Mouse (Mus musculus): Measurements from ENCODE around the gene Gm45837. TPM values are rescaled to one million over a fixed set of nuclear protein-coding genes. Genes with fewer than 3 reads are reported as not detected.

Gene Gm45837
- polyA plus RNA-seq, 1 experiment from 2014 or later, result not detected

DNA sequence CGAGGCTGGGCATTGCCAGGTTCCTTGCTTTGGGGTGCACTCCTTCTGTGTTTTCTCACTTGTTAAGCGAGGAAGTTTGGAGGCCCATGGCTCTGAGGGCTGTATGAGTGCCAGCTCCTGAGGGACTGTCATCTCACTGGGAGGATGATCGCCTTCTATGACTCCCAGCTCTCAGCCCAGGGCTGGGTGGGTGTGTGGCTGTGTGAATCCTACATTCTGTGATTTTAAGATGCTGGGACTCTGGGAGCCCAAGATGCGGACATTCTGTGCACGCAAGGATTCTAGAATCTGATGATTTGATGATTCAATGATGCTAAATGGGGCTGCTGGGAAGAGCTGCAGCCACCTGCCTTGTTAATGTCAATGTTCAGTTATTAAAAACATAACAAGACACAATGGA, 46.6 kb downstream of the Gm45837 start:
- 76% methylated on average over 5 of the region's 5 CpGs for WGBS
- H3K4me3 ChIP-seq (replicated peaks), result no peak overlapping the region
- peaks cover 25% of the 10 kb centered on the region for H3K27me3 ChIP-seq
- H3K4me2 ChIP-seq, result no peak overlapping the region
- H3K9ac ChIP-seq (replicated peaks), result no peak overlapping the region
- no peak overlapping the region for H3K27ac ChIP-seq
- H3K36me3 ChIP-seq, result no peaks in the 10 kb centered on the region
- no peaks in the 10 kb centered on the region for H3K9me3 ChIP-seq
- peaks cover 5% of the 10 kb centered on the region; the same call in 1 of the 2 replicates for H3K4me1 ChIP-seq (replicated peaks)
- ATAC-seq (ENCODE audit: insufficient number of reproducible peaks, insufficient read depth, low FRiP score, low TSS enrichment, low read depth), result no peak

DNA sequence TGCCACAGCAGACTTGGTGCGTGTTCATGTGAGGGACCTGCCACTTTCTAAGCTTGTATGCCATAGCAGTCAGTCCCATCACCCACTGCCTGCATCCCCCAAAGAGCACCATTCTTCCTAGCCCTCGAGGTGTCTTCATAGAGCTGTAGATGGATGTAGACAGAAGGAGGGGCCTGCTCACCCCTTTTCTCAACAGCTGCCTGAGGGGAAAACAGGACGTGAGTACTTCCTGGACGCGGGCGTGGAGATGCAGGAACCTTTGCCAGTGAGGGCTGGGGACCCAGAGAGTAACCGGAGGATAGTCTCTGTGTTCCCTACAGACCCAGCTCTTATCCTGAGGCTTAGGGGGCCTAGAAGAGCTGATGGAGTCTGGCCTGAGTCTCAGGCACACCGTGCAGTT, 47.1 kb downstream of the Gm45837 start:
- no peak for ATAC-seq (ENCODE audit: insufficient number of reproducible peaks, insufficient read depth, low FRiP score, low TSS enrichment, low read depth)
- Histone ChIP-seq H3K4me1 (replicated peaks) (peaks cover 9% of the 10 kb centered on the region; the same call in 1 of the 2 replicates), H3K9ac (replicated peaks) (no peak overlapping the region), H3K4me2 (no peak overlapping the region), H3K27ac (no peak overlapping the region), H3K4me3 (replicated peaks) (no peak overlapping the region), H3K36me3 (no peaks in the 10 kb centered on the region), H3K27me3 (peaks cover 20% of the 10 kb centered on the region), H3K9me3 (no peaks in the 10 kb centered on the region)
- 68% methylated on average over 8 of the region's 8 CpGs for whole genome bisulfite sequencing

DNA sequence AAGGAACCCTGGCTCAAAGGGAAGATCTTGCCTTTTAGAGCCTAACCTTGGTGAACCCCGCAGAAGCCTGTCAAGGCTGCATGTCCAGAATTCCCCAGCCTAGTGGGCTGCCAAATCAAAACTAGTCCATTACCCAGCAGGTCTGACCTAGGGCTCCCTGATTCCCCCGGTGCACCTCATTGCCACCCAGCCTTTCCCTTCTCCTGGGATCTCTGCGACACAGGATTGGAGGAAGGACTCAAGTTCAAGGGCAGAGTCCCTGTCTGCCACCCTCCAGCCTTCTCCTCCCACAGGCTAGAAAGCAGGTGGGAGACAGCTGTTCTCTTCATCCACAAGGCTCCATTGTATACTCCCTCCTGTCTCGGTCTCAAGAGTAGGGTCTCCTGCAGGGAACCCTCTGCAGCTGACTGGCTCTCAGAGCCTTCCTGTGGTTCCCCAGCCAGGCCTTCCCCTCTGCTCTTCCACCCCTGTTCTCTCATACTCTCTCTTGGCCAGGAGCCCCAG, 47.6 kb downstream of the Gm45837 start:
- no peak for ATAC-seq (ENCODE audit: insufficient number of reproducible peaks, insufficient read depth, low FRiP score, low TSS enrichment, low read depth)
- no peak overlapping the region for H3K9ac ChIP-seq (replicated peaks)
- H3K4me1 ChIP-seq (replicated peaks), result peaks cover 9% of the 10 kb centered on the region; the same call in 1 of the 2 replicates
- H3K4me2 ChIP-seq, result no peak overlapping the region
- H3K27me3 ChIP-seq, result peaks cover 15% of the 10 kb centered on the region; the same call in 1 of the 2 replicates
- no peaks in the 10 kb centered on the region for H3K9me3 ChIP-seq
- H3K36me3 ChIP-seq, result no peaks in the 10 kb centered on the region
- H3K4me3 ChIP-seq (replicated peaks), result no peak overlapping the region
- 82% methylated on average over 4 of the region's 4 CpGs for WGBS
- H3K27ac ChIP-seq, result no peak overlapping the region

GRCm38 (mm10) chr7:101459305-101459813, 48.7 kb downstream of the Gm45837 start:
- peaks cover 9% of the 10 kb centered on the region; the same call in 1 of the 2 replicates for H3K4me1 ChIP-seq (replicated peaks)
- H3K4me2 ChIP-seq, result no peak overlapping the region
- WGBS, result 83% methylated on average over 9 of the region's 9 CpGs

DNA sequence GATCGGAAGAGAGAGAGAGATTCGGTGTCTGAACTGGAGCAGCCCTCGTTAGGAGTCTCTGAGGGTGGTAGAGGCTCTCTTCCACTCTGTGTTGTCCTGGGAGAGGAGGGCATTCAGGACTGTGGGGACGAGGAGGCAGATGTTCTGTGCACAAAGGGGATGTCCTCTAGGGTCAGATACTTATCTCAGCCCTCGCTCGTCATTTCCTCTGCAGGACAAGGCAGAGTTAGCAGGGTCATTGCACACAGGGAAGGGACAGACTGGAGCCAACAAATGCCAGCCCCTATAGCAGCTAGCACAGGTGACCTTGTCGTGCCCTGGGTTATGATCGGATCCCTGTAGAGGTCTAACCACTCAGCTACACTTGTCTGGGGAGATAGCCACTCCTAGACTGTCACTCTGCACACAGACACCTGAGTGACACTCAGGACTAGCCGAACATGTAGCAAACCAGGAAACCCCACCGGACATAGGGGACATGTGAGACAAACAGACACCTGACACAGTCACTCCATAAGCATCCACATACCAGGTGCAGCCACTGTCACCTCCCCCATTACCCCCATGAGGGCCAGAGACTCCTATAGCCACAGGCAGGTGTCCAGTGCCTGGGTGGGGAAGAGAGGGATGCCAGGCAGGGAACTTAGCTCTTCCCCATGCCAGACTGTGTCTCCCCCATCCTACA, 49.4 kb downstream of the Gm45837 start:
- peaks cover 9% of the 10 kb centered on the region; the same call in 1 of the 2 replicates for H3K4me1 ChIP-seq (replicated peaks)
- H3K27ac ChIP-seq, result no peak overlapping the region
- no peak overlapping the region for H3K4me2 ChIP-seq
- no peak overlapping the region for H3K9ac ChIP-seq (replicated peaks)
- H3K9me3 ChIP-seq, result no peaks in the 10 kb centered on the region
- peaks cover 10% of the 10 kb centered on the region; the same call in 1 of the 2 replicates for H3K27me3 ChIP-seq
- ATAC-seq (ENCODE audit: insufficient number of reproducible peaks, insufficient read depth, low FRiP score, low TSS enrichment, low read depth), result no peak
- no peak overlapping the region for H3K4me3 ChIP-seq (replicated peaks)
- 66% methylated on average over 10 of the region's 10 CpGs for WGBS
- no peaks in the 10 kb centered on the region for H3K36me3 ChIP-seq

More at GRCm38 (mm10) chr7:101459305-101459813, 48.7 kb downstream of the Gm45837 start:
- no peaks in the 10 kb centered on the region for H3K9me3 ChIP-seq
- no peak overlapping the region for H3K9ac ChIP-seq (replicated peaks)
- H3K27ac ChIP-seq, result no peak overlapping the region
- no peaks in the 10 kb centered on the region for H3K36me3 ChIP-seq
- peaks cover 10% of the 10 kb centered on the region; the same call in 1 of the 2 replicates for H3K27me3 ChIP-seq
- ATAC-seq (ENCODE audit: insufficient number of reproducible peaks, insufficient read depth, low FRiP score, low TSS enrichment, low read depth), result no peak
- H3K4me3 ChIP-seq (replicated peaks), result no peak overlapping the region

DNA sequence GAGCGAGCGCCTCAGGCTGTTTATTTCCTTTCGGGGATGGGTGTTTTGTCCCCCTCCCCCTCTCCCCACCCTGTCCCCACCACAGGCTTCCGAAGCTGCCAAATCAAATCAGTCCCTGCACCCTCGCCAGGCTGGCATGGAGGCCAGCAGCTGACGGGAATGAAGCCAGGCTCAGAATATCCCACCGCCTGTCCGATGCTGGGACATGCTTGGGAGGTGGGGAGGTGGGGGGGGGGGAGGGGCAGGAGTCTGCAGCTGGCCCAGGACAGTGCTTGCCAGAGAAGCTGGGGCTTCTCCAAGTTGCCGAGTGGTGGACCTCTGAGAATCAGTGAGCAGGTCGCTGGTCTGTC, 49.9 kb downstream of the Gm45837 start:
- ATAC-seq (ENCODE audit: insufficient number of reproducible peaks, insufficient read depth, low FRiP score, low TSS enrichment, low read depth), result no peak
- 41% methylated on average over 10 of the region's 10 CpGs for WGBS

GRCm38 (mm10) chr7:101461571-101461970, 50.9 kb downstream of the Gm45837 start:
- Histone ChIP-seq H3K9me3 (no peaks in the 10 kb centered on the region), H3K27me3 (no peaks in the 10 kb centered on the region; the same call in 1 of the 2 replicates), H3K4me2 (no peak overlapping the region), H3K36me3 (no peaks in the 10 kb centered on the region), H3K9ac (replicated peaks) (no peak overlapping the region), H3K4me3 (replicated peaks) (no peak overlapping the region), H3K4me1 (replicated peaks) (peaks cover 12% of the 10 kb centered on the region), H3K27ac (no peak overlapping the region)
- WGBS, result 85% methylated on average over 11 of the region's 11 CpGs
- no peak for ATAC-seq (ENCODE audit: insufficient number of reproducible peaks, insufficient read depth, low FRiP score, low TSS enrichment, low read depth)

More for the DNA sequence above, 49.9 kb downstream of the Gm45837 start:
- H3K27ac ChIP-seq, result no peak overlapping the region
- peaks cover 12% of the 10 kb centered on the region for H3K4me1 ChIP-seq (replicated peaks)
- H3K9me3 ChIP-seq, result no peaks in the 10 kb centered on the region
- no peak overlapping the region for H3K9ac ChIP-seq (replicated peaks)
- no peaks in the 10 kb centered on the region for H3K36me3 ChIP-seq
- no peak overlapping the region for H3K4me3 ChIP-seq (replicated peaks)
- no peak overlapping the region for H3K4me2 ChIP-seq
- H3K27me3 ChIP-seq, result peaks cover 9% of the 10 kb centered on the region; the same call in 1 of the 2 replicates

- Histone ChIP-seq H3K9me3 (no peaks in the 10 kb centered on the region), H3K9ac (replicated peaks) (no peak overlapping the region), H3K4me3 (replicated peaks) (no peak overlapping the region), H3K36me3 (no peaks in the 10 kb centered on the region), H3K27ac (no peak overlapping the region), H3K4me2 (no peak overlapping the region), H3K4me1 (replicated peaks) (peaks cover 12% of the 10 kb centered on the region), H3K27me3 (no peaks in the 10 kb centered on the region; the same call in 1 of the 2 replicates)
- WGBS, result 72% methylated on average over 14 of the region's 14 CpGs
- no peak for ATAC-seq (ENCODE audit: insufficient number of reproducible peaks, insufficient read depth, low FRiP score, low TSS enrichment, low read depth)
Observed at GRCm38 (mm10) chr7:101462327-101463068, 51.8 kb downstream of the Gm45837 start.

- no peaks in the 10 kb centered on the region for H3K9me3 ChIP-seq
- H3K4me1 ChIP-seq (replicated peaks), result peaks cover 12% of the 10 kb centered on the region
- H3K36me3 ChIP-seq, result no peaks in the 10 kb centered on the region
- H3K27ac ChIP-seq, result no peak overlapping the region
- no peak overlapping the region for H3K4me3 ChIP-seq (replicated peaks)
- H3K9ac ChIP-seq (replicated peaks), result no peak overlapping the region
- no peak overlapping the region for H3K4me2 ChIP-seq
- 77% methylated on average over 11 of the region's 11 CpGs for WGBS
- no peak for ATAC-seq (ENCODE audit: insufficient number of reproducible peaks, insufficient read depth, low FRiP score, low TSS enrichment, low read depth)
- no peaks in the 10 kb centered on the region; the same call in 1 of the 2 replicates for H3K27me3 ChIP-seq
Observed at GRCm38 (mm10) chr7:101463665-101464271, 53.1 kb downstream of the Gm45837 start.

DNA sequence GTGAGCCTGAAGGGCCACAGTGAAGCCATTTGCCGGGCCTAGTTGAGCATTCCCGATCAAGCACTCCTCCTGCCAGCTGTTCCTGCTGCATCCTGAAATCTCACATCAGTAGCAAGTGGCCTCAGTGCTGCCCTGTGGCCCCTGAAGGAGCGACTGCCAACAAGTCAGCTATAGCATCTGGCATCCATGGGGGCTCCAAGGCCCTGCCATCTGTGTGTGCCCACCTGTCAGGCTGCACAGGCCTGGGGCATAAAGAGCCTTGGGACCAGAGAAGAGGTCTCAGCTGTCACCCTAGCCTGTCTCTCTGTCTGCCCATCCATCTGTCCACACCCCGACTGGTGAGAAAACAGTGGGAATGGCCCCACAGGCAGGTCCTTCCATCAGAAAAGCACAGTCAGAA, 54.2 kb downstream of the Gm45837 start:
- H3K27ac ChIP-seq, result no peak overlapping the region
- no peak for ATAC-seq (ENCODE audit: insufficient number of reproducible peaks, insufficient read depth, low FRiP score, low TSS enrichment, low read depth)
- no peaks in the 10 kb centered on the region; the same call in 1 of the 2 replicates for H3K27me3 ChIP-seq
- H3K36me3 ChIP-seq, result no peaks in the 10 kb centered on the region
- H3K9ac ChIP-seq (replicated peaks), result no peak overlapping the region
- WGBS, result 54% methylated on average over 4 of the region's 4 CpGs
- no peaks in the 10 kb centered on the region for H3K9me3 ChIP-seq
- H3K4me3 ChIP-seq (replicated peaks), result no peak overlapping the region
- H3K4me2 ChIP-seq, result no peak overlapping the region
- peaks cover 12% of the 10 kb centered on the region for H3K4me1 ChIP-seq (replicated peaks)

GRCm38 (mm10) chr7:101465392-101465791, 54.7 kb downstream of the Gm45837 start:
- Histone ChIP-seq H3K27me3 (no peaks in the 10 kb centered on the region; the same call in 1 of the 2 replicates), H3K4me1 (replicated peaks) (peaks cover 12% of the 10 kb centered on the region), H3K9me3 (no peaks in the 10 kb centered on the region), H3K4me2 (no peak overlapping the region), H3K27ac (no peak overlapping the region), H3K9ac (replicated peaks) (0 out of 2 replicates have a peak overlapping the region, but pooled peaks have one; percentile 2), H3K36me3 (no peaks in the 10 kb centered on the region), H3K4me3 (replicated peaks) (no peak overlapping the region)
- 18% methylated on average over 14 of the region's 14 CpGs for WGBS
- ATAC-seq (ENCODE audit: insufficient number of reproducible peaks, insufficient read depth, low FRiP score, low TSS enrichment, low read depth), result no peak
